8 mouse cellular contexts compared by ENCODE assay signal in genomic region chr19:32127180-32127850, GRCm38 (mm10). TPM values are rescaled to one million over a fixed set of nuclear protein-coding genes. Genes with fewer than 3 reads are reported as not detected.
A peak's percentile ranks its signal among the peaks of the same experiment; 100 is the strongest.
DNase-seq lines count a peak whose midpoint lies in the region; ATAC-seq lines count a peak whose summit lies in the region.

No protein-coding gene starts in this region.

- H3K27ac ChIP-seq in midbrain, embryonic 10.5 days (replicated peaks): no peak overlapping the region
- no peak overlapping the region for H3K27ac ChIP-seq in midbrain, embryonic 15.5 days

- no peak for DNase-seq in cerebellum, adult 8-10 months
- peak; percentile 20 for DNase-seq in midbrain, embryonic 10.5 days (ENCODE audit: low spot score)
- DNase-seq in kidney, adult 9 months: peak; percentile 30
- no peak for DNase-seq in layer of hippocampus, adult 8-10 months (ENCODE audit: low spot score in 2 of 2)
- no peak for DNase-seq in gastrocnemius, postnatal 4 days (ENCODE audit: low spot score in 2 of 2)

- no peak overlapping the region for H3K4me3 ChIP-seq in midbrain, embryonic 10.5 days
- H3K4me3 ChIP-seq in midbrain, embryonic 15.5 days: no peak overlapping the region

- no peaks in the 10 kb centered on the region for H3K9me3 ChIP-seq in midbrain, embryonic 10.5 days (replicated peaks)
- H3K9me3 ChIP-seq in midbrain, embryonic 15.5 days: no peaks in the 10 kb centered on the region

- no peaks in the 10 kb centered on the region for H3K4me1 ChIP-seq in midbrain, embryonic 10.5 days
- H3K4me1 ChIP-seq in midbrain, embryonic 15.5 days: no peaks in the 10 kb centered on the region

- no peaks in the 10 kb centered on the region for H3K27me3 ChIP-seq in midbrain, embryonic 10.5 days (ENCODE audit: low read depth, poor library complexity, severe bottlenecking)
- no peaks in the 10 kb centered on the region for H3K27me3 ChIP-seq in midbrain, embryonic 15.5 days (replicated peaks)

- no peak overlapping the region for H3K4me2 ChIP-seq in midbrain, embryonic 15.5 days

- no peaks in the 10 kb centered on the region; the same call in 1 of the 2 replicates for H3K36me3 ChIP-seq in midbrain, embryonic 10.5 days
- H3K36me3 ChIP-seq in midbrain, embryonic 15.5 days (replicated peaks): no peaks in the 10 kb centered on the region

- no peak overlapping the region for H3K9ac ChIP-seq in midbrain, embryonic 15.5 days

- 73% methylated on average over 10 of the region's 10 CpGs for WGBS in midbrain, embryonic 10.5 days
- WGBS in midbrain, embryonic 15.5 days: 80% methylated on average over 10 of the region's 10 CpGs

- 0 out of 2 replicates have a peak, but pooled peaks have one; percentile 19 for ATAC-seq in cerebellum, adult (ENCODE audit: insufficient number of reproducible peaks, low FRiP score, low TSS enrichment)
- no peak for ATAC-seq in midbrain, embryonic 15.5 days (replicated peaks)
- peak; percentile 33; the same call in 1 of the 2 replicates for ATAC-seq in neutrophil, adult 5-6 weeks (ENCODE audit: extremely low read depth, insufficient number of reproducible peaks, low FRiP score, poor library complexity, severe bottlenecking)

RNA-seq across cellular contexts. Expression of gene Asah2, which starts 19.3 kb away (rescaled TPM):
- polyA plus RNA-seq in midbrain, embryonic 10.5 days (2016; fragmentation: Nextera tagmentation; extraction: Ambion mirVana): 0.23 and 0.34 TPM in 2 replicates
- 0.47 and 0.54 TPM in 2 replicates for polyA plus RNA-seq in midbrain, embryonic 15.5 days (2015; fragmentation: Nextera tagmentation; extraction: Ambion mirVana)
- 2.7 and 4.1 TPM in 2 replicates for total RNA-seq in neutrophil, adult 5-6 weeks (2017)
- 10 to 100 TPM in 2 of 4 experiments, 1 to 10 TPM in 2; 8.7 to 11.6 (median 10.3) TPM for total RNA-seq in layer of hippocampus, adult 8-10 months (2022)
- total RNA-seq in gastrocnemius, postnatal 4 days (2021): 10 to 100 TPM in 1 of 2 experiments, 1 to 10 TPM in 1; 9.1 to 10.5 TPM

Comparison
In these comparisons a context has a peak if more than half of its experiments do, and no peak if none do; other contexts are left out.
1. DNase-seq: peak in midbrain, embryonic 10.5 days (single experiment) and kidney, adult 9 months (single experiment); none in cerebellum, adult 8-10 months (single experiment), layer of hippocampus, adult 8-10 months (0 of 2) and gastrocnemius, postnatal 4 days (0 of 2).